Mouse (Mus musculus) forebrain, embryonic 14.5 days (tissue): Measurements from ENCODE around the gene Olfr231. TPM values are rescaled to one million over a fixed set of nuclear protein-coding genes. Genes with fewer than 3 reads are reported as not detected.

ENCODE experiments used
- ATAC-seq: fragments of 200-750 bp; cut with Nextera tagmentation; 2 replicates; pipeline ENCODE4 v1.8.0; 2017; ENCODE audit warnings: mild to moderate bottlenecking, moderate library complexity
- DNase-seq: peaks from one replicate; pipeline ENCODE4 v3.0.0-alpha.2; 2015; ENCODE audit warnings: low spot score
- H3K27ac ChIP-seq: fragments of 300-500 bp; sonication (generic); 2 replicates; pipeline ENCODE4 v1.5.1; 2014; ENCODE audit warnings: low read depth, mild to moderate bottlenecking, control low read depth, low read length, moderate library complexity
- H3K27me3 ChIP-seq: fragments of 300-500 bp; sonication (generic); replicated peaks from 2 replicates; pipeline ENCODE4 v1.6.1; 2014; ENCODE audit warnings: low read length, control low read depth, mixed read lengths; ENCODE audit not compliant: control insufficient read depth, insufficient read depth
- H3K36me3 ChIP-seq: fragments of 300-500 bp; sonication (generic); 2 replicates; pipeline ENCODE4 v1.6.1; 2014; ENCODE audit warnings: low read length, control low read depth; ENCODE audit not compliant: control insufficient read depth, insufficient read depth
- H3K4me1 ChIP-seq: fragments of 300-500 bp; sonication (generic); 2 replicates; pipeline ENCODE4 v1.6.1; 2014; ENCODE audit warnings: antibody characterized with exemption, low read length, control low read depth; ENCODE audit not compliant: control insufficient read depth, insufficient read depth
- H3K4me2 ChIP-seq: fragments of 300-500 bp; sonication (generic); 2 replicates; pipeline ENCODE4 v1.6.1; 2014; ENCODE audit warnings: mild to moderate bottlenecking, control low read depth, low read length
- H3K4me3 ChIP-seq: fragments of 300-500 bp; sonication (generic); 2 replicates; pipeline ENCODE4 v1.5.1; 2014; ENCODE audit warnings: low read depth, low read length, control low read depth
- H3K9ac ChIP-seq: fragments of 300-500 bp; sonication (generic); 2 replicates; pipeline ENCODE4 v1.6.1; 2014; ENCODE audit warnings: mild to moderate bottlenecking, low read length, control low read depth, moderate library complexity
- H3K9me3 ChIP-seq: fragments of 300-500 bp; sonication (generic); replicated peaks from 2 replicates; pipeline ENCODE4 v1.6.1; 2016; ENCODE audit warnings: low read length, control low read depth, mixed read lengths; ENCODE audit not compliant: control insufficient read depth
- WGBS: fragments of 180-500 bp; shearing (Covaris S2); extraction: QIAGEN DNeasy Blood & Tissue Kit; methylation state at CpG from one replicate; pipeline ENCODE4 v1.1.7; 2014; 5-methylcytosine and 5-hydroxymethylcytosine counted together
- polyA plus RNA-seq: library from polyadenylated mRNA; unstranded; fragments of >200 nt; fragmentation: Nextera tagmentation; extraction: Ambion mirVana; gene quantifications from 2 replicates; pipeline ENCODE4 v1.2.1, GENCODE M21; 2014

Olfr231 gene
- polyA plus RNA-seq: not detected in 2 replicates

DNA sequence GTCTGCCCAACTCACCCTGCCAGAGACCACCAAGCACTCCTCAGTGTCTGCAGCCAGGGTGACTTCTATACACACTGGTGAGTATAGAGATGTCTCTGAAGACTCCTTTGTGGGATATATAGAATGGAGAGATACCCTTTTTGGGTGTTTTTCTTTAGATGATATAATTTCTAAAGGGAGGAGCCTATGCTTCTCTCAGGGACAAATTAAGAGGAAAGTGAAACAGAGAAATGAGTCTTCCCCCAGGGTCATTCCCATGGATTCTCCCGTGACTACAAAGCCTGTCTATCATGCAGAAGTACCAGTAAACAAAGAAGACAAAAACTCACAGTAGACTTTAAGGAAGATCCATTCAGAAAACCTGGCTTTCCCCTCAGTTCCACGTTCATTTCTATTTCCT lies at the start of gene Olfr231:
Gene Olfr231, minus strand, starts transcription at position 101 of the 400 bp plus-strand sequence.
- no peak for DNase-seq
- H3K27me3 ChIP-seq: no peaks in the 10 kb centered on the region
- no peaks in the 10 kb centered on the region for H3K4me1 ChIP-seq
- no peaks in the 10 kb centered on the region for H3K36me3 ChIP-seq
- ATAC-seq: no peak
- no peak within 1 kb of the TSS for H3K4me2 ChIP-seq
- H3K4me3 ChIP-seq: no peak within 1 kb of the TSS
- H3K9ac ChIP-seq: no peak within 1 kb of the TSS
- WGBS: 49% methylated on average over 2 of the region's 2 CpGs
- no peak within 1 kb of the TSS for H3K27ac ChIP-seq
- no peaks in the 10 kb centered on the region for H3K9me3 ChIP-seq

DNA sequence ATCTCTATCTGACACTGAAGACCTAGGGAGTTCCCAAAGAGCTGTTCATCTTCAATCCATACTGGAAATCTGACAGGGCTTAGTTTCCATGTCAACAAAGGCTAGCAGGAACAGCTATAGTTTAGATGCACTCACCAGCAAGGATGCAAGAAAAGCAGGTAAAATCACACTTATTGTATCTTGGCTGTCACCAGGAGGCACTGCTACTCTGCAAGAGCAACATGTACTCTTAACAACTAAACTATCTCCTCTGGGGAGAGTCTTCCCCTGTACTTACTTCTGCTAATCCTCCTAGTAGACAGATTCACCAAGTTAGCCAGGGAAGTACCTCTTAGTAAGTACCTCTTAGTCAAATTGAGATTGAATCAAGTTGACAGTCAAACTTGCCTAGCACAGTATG lies 48.1 kb upstream of the Olfr231 start:
- no peak overlapping the region for H3K27ac ChIP-seq
- no peaks in the 10 kb centered on the region for H3K27me3 ChIP-seq
- no peak for DNase-seq
- H3K4me2 ChIP-seq: no peak overlapping the region
- no peak overlapping the region for H3K4me3 ChIP-seq
- no peak overlapping the region for H3K9ac ChIP-seq
- H3K4me1 ChIP-seq: 0 out of 2 replicates have a peak, but pooled peaks cover 2% of the 10 kb centered on the region
- ATAC-seq: no peak
- no peaks in the 10 kb centered on the region for H3K9me3 ChIP-seq
- no peaks in the 10 kb centered on the region for H3K36me3 ChIP-seq

DNA sequence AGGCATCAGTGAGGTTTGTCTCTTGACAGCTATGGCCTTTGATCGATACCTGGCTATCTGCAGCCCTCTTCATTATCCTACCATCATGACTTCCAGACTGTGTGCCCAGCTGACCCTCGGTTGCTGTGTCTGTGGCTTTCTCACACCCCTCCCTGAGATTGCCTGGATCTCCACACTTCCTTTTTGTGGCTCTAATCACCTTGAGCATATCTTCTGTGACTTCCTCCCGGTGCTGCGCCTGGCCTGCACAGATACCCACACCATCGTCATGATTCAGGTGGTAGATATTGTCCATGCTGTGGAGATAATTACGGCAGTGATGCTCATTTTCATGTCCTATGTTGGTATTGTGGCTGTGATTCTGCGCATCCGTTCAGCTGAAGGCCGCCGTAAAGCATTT lies 38.1 kb upstream of the Olfr231 start:
- Histone ChIP-seq H3K4me3 (no peak overlapping the region), H3K4me1 (no peaks in the 10 kb centered on the region), H3K36me3 (no peaks in the 10 kb centered on the region), H3K27ac (no peak overlapping the region), H3K4me2 (no peak overlapping the region), H3K27me3 (no peaks in the 10 kb centered on the region), H3K9me3 (no peaks in the 10 kb centered on the region), H3K9ac (no peak overlapping the region)
- DNase-seq (no peak), ATAC-seq (no peak)
- 93% methylated on average over 10 of the region's 10 CpGs for WGBS

DNA sequence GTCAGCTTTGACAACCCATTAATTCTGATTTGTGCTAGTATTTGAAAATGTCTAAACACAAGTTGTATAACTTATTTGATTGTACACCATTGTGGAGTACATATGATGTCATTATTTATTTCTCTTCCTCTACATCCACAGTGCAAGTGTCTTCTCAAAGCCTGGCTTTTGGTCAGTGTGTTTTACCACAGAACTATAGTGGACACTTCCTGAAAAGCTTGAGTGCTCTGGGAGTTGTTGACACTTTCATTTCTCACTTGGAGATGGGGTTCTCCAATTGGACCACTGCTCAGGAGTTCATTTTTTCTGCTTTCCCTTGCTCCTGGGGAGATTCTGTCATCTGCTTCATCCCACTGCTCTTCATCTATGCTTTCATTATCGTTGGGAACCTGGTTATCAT lies 37.5 kb upstream of the Olfr231 start:
- H3K9ac ChIP-seq: no peak overlapping the region
- no peaks in the 10 kb centered on the region for H3K36me3 ChIP-seq
- no peak overlapping the region for H3K4me2 ChIP-seq
- H3K4me1 ChIP-seq: no peaks in the 10 kb centered on the region
- H3K27me3 ChIP-seq: no peaks in the 10 kb centered on the region
- H3K4me3 ChIP-seq: no peak overlapping the region
- H3K27ac ChIP-seq: no peak overlapping the region
- 100% methylated on average over 1 of the region's 1 CpGs for WGBS
- ATAC-seq: no peak
- no peaks in the 10 kb centered on the region for H3K9me3 ChIP-seq
- DNase-seq: no peak

DNA sequence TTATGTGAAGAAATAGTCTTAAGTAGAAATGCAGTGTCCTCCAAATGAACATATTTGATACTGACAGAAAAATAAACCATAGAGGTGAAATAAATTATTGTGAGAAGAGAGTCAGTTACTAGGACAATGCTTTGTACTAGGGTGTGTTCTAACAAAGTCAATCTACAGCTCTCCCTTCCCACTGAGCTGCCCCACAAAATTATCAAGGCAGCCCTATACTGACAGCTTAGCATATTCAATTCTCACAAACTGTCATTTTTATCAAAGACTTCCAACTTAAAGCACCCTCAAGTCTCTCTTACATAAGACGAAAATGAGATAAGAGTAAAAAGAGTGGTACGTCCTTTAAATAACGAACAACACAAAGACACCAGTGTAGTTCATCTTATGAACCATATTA lies 36.7 kb upstream of the Olfr231 start:
- Histone ChIP-seq H3K27ac (no peak overlapping the region), H3K4me2 (no peak overlapping the region), H3K4me3 (no peak overlapping the region), H3K9me3 (no peaks in the 10 kb centered on the region), H3K27me3 (no peaks in the 10 kb centered on the region), H3K4me1 (no peaks in the 10 kb centered on the region), H3K9ac (no peak overlapping the region), H3K36me3 (no peaks in the 10 kb centered on the region)
- no peak for ATAC-seq
- DNase-seq: no peak
- WGBS: 92% methylated on average over 3 of the region's 3 CpGs

DNA sequence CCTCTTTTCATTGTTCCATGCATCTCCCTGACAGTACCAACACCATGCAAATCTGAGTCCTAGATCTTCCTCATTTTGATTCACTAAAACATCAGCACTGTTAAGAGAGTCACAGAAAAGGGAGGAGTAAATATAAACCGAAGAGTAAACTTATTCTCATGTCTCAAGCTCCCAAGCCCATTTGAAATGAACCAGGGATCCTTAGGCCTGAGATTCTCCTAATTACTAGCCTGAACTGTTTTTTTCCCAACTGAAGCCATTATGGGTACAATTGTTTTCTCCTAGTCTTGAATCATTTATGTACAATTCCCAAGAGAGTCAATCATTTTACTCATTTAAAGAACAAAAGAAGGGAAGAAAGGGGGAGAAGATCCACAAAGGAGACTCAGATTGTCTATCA lies 34.4 kb upstream of the Olfr231 start, which contains the start of gene Olfr420:
Gene Olfr420, plus strand, starts transcription at position 301 of the 400 bp plus-strand sequence.
- no peaks in the 10 kb centered on the region for H3K9me3 ChIP-seq
- ATAC-seq (no peak), DNase-seq (no peak)
- no peaks in the 10 kb centered on the region for H3K27me3 ChIP-seq
- no peaks in the 10 kb centered on the region for H3K36me3 ChIP-seq
- no peak within 1 kb of the TSS for H3K4me3 ChIP-seq
- no peak within 1 kb of the TSS for H3K27ac ChIP-seq
- no peak within 1 kb of the TSS for H3K4me2 ChIP-seq
- 90% methylated on average over 1 of the region's 1 CpGs for WGBS
- no peaks in the 10 kb centered on the region for H3K4me1 ChIP-seq
- no peak within 1 kb of the TSS for H3K9ac ChIP-seq

DNA sequence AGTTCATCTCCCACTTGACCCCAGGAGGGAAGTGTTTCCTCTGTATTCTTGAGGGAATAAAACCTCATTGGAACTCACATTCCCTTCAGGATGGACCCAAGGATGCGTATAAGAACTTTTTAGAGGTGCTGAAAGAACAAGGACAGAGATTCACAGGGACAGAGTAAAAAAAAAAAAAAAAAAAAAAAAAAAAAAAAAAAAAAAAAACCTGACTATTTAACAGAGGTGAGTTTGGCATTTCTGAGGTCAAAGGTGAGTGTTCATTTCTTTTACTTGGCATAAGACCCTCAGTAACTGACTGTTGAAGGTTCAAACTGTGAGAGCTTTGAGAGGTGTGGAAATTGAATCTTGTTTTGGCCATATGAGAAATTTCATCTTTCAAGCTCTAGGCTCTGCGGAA lies 28.3 kb upstream of the Olfr231 start:
- Histone ChIP-seq H3K9ac (no peak overlapping the region), H3K27ac (no peak overlapping the region), H3K4me3 (no peak overlapping the region), H3K9me3 (no peaks in the 10 kb centered on the region), H3K4me1 (no peaks in the 10 kb centered on the region), H3K36me3 (no peaks in the 10 kb centered on the region), H3K27me3 (no peaks in the 10 kb centered on the region), H3K4me2 (no peak overlapping the region)
- no peak for ATAC-seq
- no peak for DNase-seq
- WGBS: 84% methylated on average over 2 of the region's 2 CpGs

DNA sequence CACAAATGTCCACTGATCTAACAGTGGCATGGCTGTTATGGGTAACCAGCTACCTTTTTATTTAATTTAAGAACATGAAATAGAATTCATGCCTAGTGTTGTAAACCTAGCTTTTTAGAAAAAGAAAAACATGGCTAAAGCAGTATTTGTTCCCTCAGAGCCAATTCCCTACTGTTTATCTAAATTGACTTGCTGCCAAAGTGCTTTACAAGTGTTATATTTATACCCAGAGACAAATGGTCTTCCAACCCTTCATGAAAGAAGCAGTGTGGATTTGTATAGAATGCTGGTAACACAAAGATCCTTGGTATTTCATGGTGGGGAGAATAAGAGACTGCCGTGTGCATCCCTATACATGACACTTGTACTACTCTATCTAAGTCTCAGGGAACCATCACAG lies 25.7 kb upstream of the Olfr231 start:
- ATAC-seq (no peak), DNase-seq (no peak)
- Histone ChIP-seq H3K9ac (no peak overlapping the region), H3K27me3 (no peaks in the 10 kb centered on the region), H3K4me2 (no peak overlapping the region), H3K4me3 (no peak overlapping the region), H3K36me3 (no peaks in the 10 kb centered on the region), H3K9me3 (no peaks in the 10 kb centered on the region), H3K27ac (no peak overlapping the region), H3K4me1 (no peaks in the 10 kb centered on the region)
- 81% methylated on average over 1 of the region's 1 CpGs for WGBS

DNA sequence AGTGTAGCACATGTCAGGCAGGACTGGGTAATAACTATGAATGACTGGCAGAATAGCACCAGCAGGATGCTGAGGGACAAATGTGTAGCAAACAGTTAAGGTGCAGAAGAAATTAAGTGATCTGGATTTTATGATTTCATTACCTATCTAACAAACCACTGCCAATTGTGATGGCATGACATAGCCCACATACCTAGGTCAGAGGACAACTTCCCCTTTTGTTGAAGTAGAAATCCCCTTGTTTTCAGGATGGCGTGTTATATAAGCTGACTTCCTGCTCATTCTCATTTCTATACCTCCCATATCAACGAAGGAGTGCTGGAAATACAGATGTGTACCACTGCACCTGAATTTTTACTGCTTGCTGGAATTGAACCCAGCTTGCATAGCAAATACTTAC lies 20.4 kb upstream of the Olfr231 start:
- Histone ChIP-seq H3K4me2 (no peak overlapping the region), H3K27me3 (no peaks in the 10 kb centered on the region), H3K27ac (no peak overlapping the region), H3K9ac (no peak overlapping the region), H3K4me3 (no peak overlapping the region), H3K4me1 (no peaks in the 10 kb centered on the region), H3K9me3 (no peaks in the 10 kb centered on the region), H3K36me3 (no peaks in the 10 kb centered on the region)
- ATAC-seq: no peak
- 80% methylated on average over 2 of the region's 2 CpGs for WGBS
- no peak for DNase-seq
